In genomic region chr1:104746816-104747215, GRCm38 (mm10) we compare ENCODE assay signal across 14 mouse cellular contexts. TPM values are rescaled to one million over a fixed set of nuclear protein-coding genes. Genes with fewer than 3 reads are reported as not detected.
DNase-seq lines count a peak whose midpoint lies in the region; ATAC-seq lines count a peak whose summit lies in the region.
"Had no signal": no experiment of that assay in that cellular context is flagged by ENCODE, and none has a peak within 500 bp of the region (broad histone marks: within the 10 kb centered on the region; RNA-seq: fewer than 3 reads in every experiment).

No protein-coding gene starts in this region.

- H3K4me3 ChIP-seq in embryonic facial prominence, embryonic 14.5 days (ENCODE audit: low read depth, low read length) = no peak overlapping the region
- H3K4me3 ChIP-seq in hindbrain, embryonic 15.5 days = no peak overlapping the region
- H3K4me3 ChIP-seq in neural tube, embryonic 11.5 days (ENCODE audit: low read depth, low read length) = no peak overlapping the region
- H3K4me3 ChIP-seq: embryonic facial prominence, embryonic 13.5 days had no signal

- H3K9me3 ChIP-seq in embryonic facial prominence, embryonic 14.5 days (ENCODE audit: control insufficient read depth, low read length) = no peaks in the 10 kb centered on the region
- no peaks in the 10 kb centered on the region for H3K9me3 ChIP-seq in hindbrain, embryonic 15.5 days
- H3K9me3 ChIP-seq in neural tube, embryonic 11.5 days (ENCODE audit: control insufficient read depth, low read length) = no peaks in the 10 kb centered on the region
- H3K9me3 ChIP-seq: embryonic facial prominence, embryonic 13.5 days had no signal

- H3K4me1 ChIP-seq in embryonic facial prominence, embryonic 14.5 days (ENCODE audit: control insufficient read depth, insufficient read depth, low read length) = no peaks in the 10 kb centered on the region
- H3K4me1 ChIP-seq in hindbrain, embryonic 15.5 days (replicated peaks) = peaks cover 4% of the 10 kb centered on the region; the same call in 1 of the 2 replicates
- H3K4me1 ChIP-seq in neural tube, embryonic 11.5 days (ENCODE audit: control insufficient read depth, insufficient read depth, low read length) = no peaks in the 10 kb centered on the region
- H3K4me1 ChIP-seq: embryonic facial prominence, embryonic 13.5 days had no signal

- H3K27ac ChIP-seq in embryonic facial prominence, embryonic 14.5 days (replicated peaks; ENCODE audit: low read depth, low read length) = no peak overlapping the region
- H3K27ac ChIP-seq in hindbrain, embryonic 15.5 days (replicated peaks) = no peak overlapping the region
- H3K27ac ChIP-seq in neural tube, embryonic 11.5 days (ENCODE audit: low read depth, low read length) = no peak overlapping the region
- H3K27ac ChIP-seq: embryonic facial prominence, embryonic 13.5 days had no signal

- no peak overlapping the region for H3K9ac ChIP-seq in embryonic facial prominence, embryonic 14.5 days (ENCODE audit: low read depth, low read length)
- H3K9ac ChIP-seq in hindbrain, embryonic 15.5 days = no peak overlapping the region
- H3K9ac ChIP-seq in neural tube, embryonic 11.5 days (ENCODE audit: low read length) = no peak overlapping the region
- H3K9ac ChIP-seq: embryonic facial prominence, embryonic 13.5 days had no signal

- WGBS in embryonic facial prominence, embryonic 14.5 days = 0% methylated on average over 1 of the region's 1 CpGs
- WGBS in hindbrain, embryonic 15.5 days = 0% methylated on average over 1 of the region's 1 CpGs
- WGBS in neural tube, embryonic 11.5 days = 5% methylated on average over 1 of the region's 1 CpGs

- no peaks in the 10 kb centered on the region for H3K36me3 ChIP-seq in embryonic facial prominence, embryonic 14.5 days (ENCODE audit: control insufficient read depth, insufficient read depth, low read length)
- no peaks in the 10 kb centered on the region for H3K36me3 ChIP-seq in hindbrain, embryonic 15.5 days
- no peaks in the 10 kb centered on the region for H3K36me3 ChIP-seq in neural tube, embryonic 11.5 days (ENCODE audit: control insufficient read depth, insufficient read depth, low read length)
- H3K36me3 ChIP-seq: embryonic facial prominence, embryonic 13.5 days had no signal

- no peak overlapping the region for H3K4me2 ChIP-seq in embryonic facial prominence, embryonic 14.5 days (ENCODE audit: low read depth, low read length)
- H3K4me2 ChIP-seq in hindbrain, embryonic 15.5 days = no peak overlapping the region
- H3K4me2 ChIP-seq in neural tube, embryonic 11.5 days (ENCODE audit: low read depth) = no peak overlapping the region
- H3K4me2 ChIP-seq: embryonic facial prominence, embryonic 13.5 days had no signal

- DNase-seq in frontal cortex, adult 2 months (ENCODE audit: extremely low spot score in 1 of 2, low spot score in 1 of 2) = no peak
- DNase-seq in embryonic facial prominence, embryonic 14.5 days (ENCODE audit: low spot score) = peak; percentile 83
- DNase-seq in neural tube, embryonic 11.5 days (ENCODE audit: low spot score) = peak; percentile 28
- DNase-seq in layer of hippocampus, postnatal 10 days (ENCODE audit: low spot score in 2 of 2) = no peak
- no peak for DNase-seq in ovary, postnatal 10 days (ENCODE audit: low spot score)
- DNase-seq: heart, adult 11 months; right cerebral cortex, postnatal 14 days had no signal

- no peaks in the 10 kb centered on the region; the same call in 1 of the 2 replicates for H3K27me3 ChIP-seq in embryonic facial prominence, embryonic 14.5 days (replicated peaks; ENCODE audit: control insufficient read depth, insufficient read depth, low read length)
- no peaks in the 10 kb centered on the region for H3K27me3 ChIP-seq in hindbrain, embryonic 15.5 days
- no peaks in the 10 kb centered on the region for H3K27me3 ChIP-seq in neural tube, embryonic 11.5 days (ENCODE audit: control insufficient read depth, insufficient read depth, low read length)
- H3K27me3 ChIP-seq: embryonic facial prominence, embryonic 13.5 days had no signal

- peak; percentile 38; the same call in 1 of the 2 replicates for ATAC-seq in frontal cortex, adult (ENCODE audit: low TSS enrichment)
- peak; percentile 94 for ATAC-seq in embryonic facial prominence, embryonic 14.5 days (ENCODE audit: low read depth)
- peak; percentile 92 for ATAC-seq in hindbrain, embryonic 15.5 days (ENCODE audit: low FRiP score, low read depth)
- peak; percentile 67 for ATAC-seq in neural tube, embryonic 11.5 days (ENCODE audit: insufficient read depth, low FRiP score, low TSS enrichment)
- ATAC-seq in erythroid progenitor cell, adult 5-6 weeks (replicated peaks; ENCODE audit: low FRiP score, poor library complexity, severe bottlenecking) = no peak

RNA-seq across cellular contexts. Expression of gene Cdh20, which starts 21.5 kb away (rescaled TPM):
- 16.6 and 17.8 TPM in 2 replicates for polyA plus RNA-seq in frontal cortex, adult 2 months (2012; rRNA removed)
- polyA plus RNA-seq in embryonic facial prominence, embryonic 14.5 days (2014; fragmentation: Nextera tagmentation; extraction: Ambion mirVana) = 0.18 and 0.21 TPM in 2 replicates
- polyA plus RNA-seq in hindbrain, embryonic 15.5 days (2015; fragmentation: Nextera tagmentation; extraction: Ambion mirVana) = 4.4 and 5.0 TPM in 2 replicates
- polyA plus RNA-seq in neural tube, embryonic 11.5 days (2014; fragmentation: Nextera tagmentation; extraction: Ambion mirVana) = 0.43 and 0.65 TPM in 2 replicates
- total RNA-seq in layer of hippocampus, postnatal 10 days (2021) = 10 to 100 TPM; 17.8 to 18.0 TPM
- total RNA-seq in erythroid progenitor cell, adult 5-6 weeks (2015; ENCODE audit: low replicate concordance) = not detected in 2 replicates
- total RNA-seq in erythroid progenitor cell, adult 5-6 weeks (2017; ENCODE audit: low replicate concordance) = not detected in 2 replicates
- total RNA-seq: monocyte, adult 5-6 weeks had no signal
- polyA plus RNA-seq: C2C12; liver, embryonic 16.5 days had no signal

Comparison
In these comparisons a context has a peak if more than half of its experiments do, and no peak if none do; other contexts are left out.
1. DNase-seq: peak in embryonic facial prominence, embryonic 14.5 days (single experiment) and neural tube, embryonic 11.5 days (single experiment); none in frontal cortex, adult 2 months (0 of 2), layer of hippocampus, postnatal 10 days (0 of 2) and ovary, postnatal 10 days (single experiment).